Mouse (Mus musculus): ENCODE measurements around the gene Smarcd1. TPM values are rescaled to one million over a fixed set of nuclear protein-coding genes. Genes with fewer than 3 reads are reported as not detected.
A peak's percentile ranks its signal among the peaks of the same experiment; 100 is the strongest.
"Not testable (repeated sequence)": the region's sequence is repeated elsewhere in the genome, so short reads cannot be mapped to it uniquely, and the experiment has no call there.

Gene Smarcd1
- polyA plus RNA-seq, 1 experiment from 2014 or later: 21.9 TPM

DNA sequence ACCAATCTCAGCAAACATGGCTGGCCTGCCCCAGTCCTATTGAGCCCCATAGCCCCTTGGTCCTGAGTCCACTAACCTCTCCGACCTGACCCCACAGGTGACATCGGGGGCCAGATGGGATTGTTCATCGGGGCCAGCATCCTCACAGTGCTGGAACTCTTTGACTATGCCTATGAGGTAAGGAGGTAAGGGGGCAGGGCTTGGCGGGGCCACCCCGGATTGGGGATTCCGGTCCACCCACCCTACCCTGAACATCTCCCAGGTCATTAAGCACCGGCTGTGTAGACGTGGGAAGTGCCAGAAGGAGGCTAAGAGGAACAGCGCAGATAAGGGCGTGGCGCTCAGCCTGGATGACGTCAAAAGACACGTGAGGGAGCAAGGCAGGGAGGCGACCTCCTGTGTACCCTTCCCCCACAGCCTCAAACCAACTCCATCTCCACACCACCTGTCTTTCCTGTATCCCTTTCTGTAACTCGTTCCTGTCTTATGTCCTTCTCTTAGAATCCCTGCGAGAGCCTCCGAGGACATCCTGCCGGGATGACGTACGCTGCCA, 3.3 kb upstream of the Smarcd1 start:
- Histone ChIP-seq H3K9me3 (replicated peaks; ENCODE audit: control insufficient read depth, low read length) (no peaks in the 10 kb centered on the region), H3K27me3 (ENCODE audit: control insufficient read depth, insufficient read depth, low read length) (0 out of 2 replicates have a peak, but pooled peaks cover 4% of the 10 kb centered on the region), H3K36me3 (ENCODE audit: control insufficient read depth, insufficient read depth) (no peaks in the 10 kb centered on the region), H3K4me2 (ENCODE audit: low read depth, low read length) (no peak overlapping the region), H3K4me3 (ENCODE audit: low read length) (no peak overlapping the region), H3K4me1 (ENCODE audit: control insufficient read depth, insufficient read depth, low read length) (peaks cover 27% of the 10 kb centered on the region), H3K27ac (ENCODE audit: low read length) (no peak overlapping the region), H3K9ac (ENCODE audit: low read length) (no peak overlapping the region)
- 29% methylated on average over 20 of the region's 20 CpGs for WGBS
- no peak for ATAC-seq (replicated peaks; ENCODE audit: extremely low read depth, insufficient read depth, low FRiP score)

DNA sequence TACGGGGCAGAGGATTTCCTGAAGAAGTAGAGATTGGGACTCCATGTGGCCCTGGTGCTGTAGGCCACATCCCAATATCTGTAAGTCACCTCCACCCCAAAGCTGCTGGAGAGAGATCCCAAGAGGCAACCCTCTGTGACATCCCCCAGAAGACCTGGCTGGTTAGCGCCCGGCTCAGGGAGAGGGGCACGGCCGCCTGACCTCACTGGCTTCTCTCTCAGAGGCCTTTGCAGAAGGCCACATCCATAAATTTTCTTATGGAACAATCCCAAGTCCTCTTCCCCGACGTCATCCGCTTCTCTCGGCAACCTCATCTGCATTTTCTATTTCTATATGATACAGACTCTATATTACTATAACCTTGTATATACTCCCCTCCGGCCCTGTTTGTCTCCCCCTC, 2.2 kb upstream of the Smarcd1 start:
- Histone ChIP-seq H3K9ac (ENCODE audit: low read length) (no peak overlapping the region), H3K27me3 (ENCODE audit: control insufficient read depth, insufficient read depth, low read length) (0 out of 2 replicates have a peak, but pooled peaks cover 4% of the 10 kb centered on the region), H3K9me3 (replicated peaks; ENCODE audit: control insufficient read depth, low read length) (no peaks in the 10 kb centered on the region), H3K27ac (ENCODE audit: low read length) (no peak overlapping the region), H3K36me3 (ENCODE audit: control insufficient read depth, insufficient read depth) (no peaks in the 10 kb centered on the region), H3K4me3 (ENCODE audit: low read length) (no peak overlapping the region), H3K4me1 (ENCODE audit: control insufficient read depth, insufficient read depth, low read length) (peaks cover 35% of the 10 kb centered on the region), H3K4me2 (ENCODE audit: low read depth, low read length) (no peak overlapping the region)
- ATAC-seq (replicated peaks; ENCODE audit: extremely low read depth, insufficient read depth, low FRiP score): no peak
- WGBS: 84% methylated on average over 10 of the region's 10 CpGs

DNA sequence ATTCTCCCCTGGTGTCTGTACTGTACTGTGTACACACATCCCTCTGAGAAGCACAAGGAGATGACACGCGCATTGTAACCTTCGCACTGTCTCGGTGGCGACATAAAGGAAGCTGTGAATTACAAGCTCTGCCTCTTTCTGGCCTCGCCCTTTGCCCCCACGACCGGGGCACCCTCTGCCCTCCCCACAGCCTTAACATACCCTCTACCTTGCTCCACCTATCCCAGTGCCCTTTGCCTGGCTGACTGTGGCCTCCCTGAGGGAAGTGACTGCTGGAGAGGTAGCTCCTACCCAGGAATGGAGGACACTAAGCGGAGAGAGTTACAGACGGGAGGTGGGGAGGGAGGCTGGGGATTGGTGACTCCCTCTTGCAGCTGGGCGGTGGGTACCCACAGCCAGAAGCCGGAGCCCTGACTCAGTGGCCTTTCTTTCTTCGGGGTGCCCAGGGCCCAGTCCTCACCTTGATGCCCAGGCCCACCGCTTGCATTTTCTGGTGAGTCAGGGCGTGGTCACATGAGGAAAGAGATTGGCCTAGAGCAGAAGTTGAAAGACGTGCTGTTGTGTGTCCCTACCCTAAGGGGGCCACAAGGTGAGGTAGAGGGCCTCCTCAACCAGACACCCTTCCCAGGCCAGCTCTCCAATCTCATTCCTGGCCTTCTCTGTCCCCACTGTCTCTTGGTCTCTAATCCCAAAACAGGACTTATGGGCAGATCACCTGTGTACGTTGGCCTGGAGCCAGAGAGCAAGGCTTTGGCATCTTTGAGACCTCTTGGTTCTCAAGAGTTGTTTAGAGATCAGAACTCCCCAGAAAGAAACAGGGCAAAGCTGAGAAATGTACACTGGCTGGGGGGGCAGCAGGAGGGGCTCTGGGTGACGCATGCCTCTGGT, 1.5 kb upstream of the Smarcd1 start:
- H3K27ac ChIP-seq (ENCODE audit: low read length): no peak overlapping the region
- H3K9ac ChIP-seq (ENCODE audit: low read length): no peak overlapping the region
- no peak overlapping the region for H3K4me3 ChIP-seq (ENCODE audit: low read length)
- no peak overlapping the region for H3K4me2 ChIP-seq (ENCODE audit: low read depth, low read length)
- H3K4me1 ChIP-seq (ENCODE audit: control insufficient read depth, insufficient read depth, low read length): peaks cover 34% of the 10 kb centered on the region
- 0 out of 2 replicates have a peak, but pooled peaks cover 4% of the 10 kb centered on the region for H3K27me3 ChIP-seq (ENCODE audit: control insufficient read depth, insufficient read depth, low read length)
- H3K9me3 ChIP-seq (replicated peaks; ENCODE audit: control insufficient read depth, low read length): no peaks in the 10 kb centered on the region
- ATAC-seq (replicated peaks; ENCODE audit: extremely low read depth, insufficient read depth, low FRiP score): no peak
- WGBS: 83% methylated on average over 18 of the region's 18 CpGs
- H3K36me3 ChIP-seq (ENCODE audit: control insufficient read depth, insufficient read depth): peaks cover under 1% of the 10 kb centered on the region; the same call in 1 of the 2 replicates

DNA sequence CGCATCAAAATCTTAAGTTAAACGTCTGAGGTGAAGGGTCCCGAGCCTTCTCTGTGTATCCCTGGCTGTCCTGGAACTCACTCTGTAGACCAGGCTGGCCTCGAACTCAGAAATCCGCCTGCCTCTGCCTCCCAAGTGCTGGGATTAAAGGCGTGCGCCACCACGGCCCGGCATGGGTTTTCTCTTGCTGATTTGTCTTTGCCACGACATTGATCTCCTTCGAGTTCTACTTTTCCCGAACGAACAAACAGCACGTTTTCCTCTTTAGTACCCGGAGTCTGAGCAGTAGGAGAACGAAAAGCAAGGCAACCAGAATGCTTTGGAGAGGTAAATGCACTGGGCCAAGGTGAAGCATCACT, 310 bp upstream of the Smarcd1 start:
- H3K27me3 ChIP-seq (ENCODE audit: control insufficient read depth, insufficient read depth, low read length); ATAC-seq (replicated peaks; ENCODE audit: extremely low read depth, insufficient read depth, low FRiP score); H3K36me3 ChIP-seq (ENCODE audit: control insufficient read depth, insufficient read depth); H3K9me3 ChIP-seq (replicated peaks; ENCODE audit: control insufficient read depth, low read length): not testable (repeated sequence)
- WGBS: 36% methylated on average over 16 of the region's 16 CpGs
- peak overlapping the region; percentile 59 for H3K4me2 ChIP-seq (ENCODE audit: low read depth, low read length)
- H3K27ac ChIP-seq (ENCODE audit: low read length): peak overlapping the region; percentile 95
- H3K9ac ChIP-seq (ENCODE audit: low read length): peak overlapping the region; percentile 89
- H3K4me3 ChIP-seq (ENCODE audit: low read length): peak overlapping the region; percentile 71
- H3K4me1 ChIP-seq (ENCODE audit: control insufficient read depth, insufficient read depth, low read length): peaks cover 39% of the 10 kb centered on the region

DNA sequence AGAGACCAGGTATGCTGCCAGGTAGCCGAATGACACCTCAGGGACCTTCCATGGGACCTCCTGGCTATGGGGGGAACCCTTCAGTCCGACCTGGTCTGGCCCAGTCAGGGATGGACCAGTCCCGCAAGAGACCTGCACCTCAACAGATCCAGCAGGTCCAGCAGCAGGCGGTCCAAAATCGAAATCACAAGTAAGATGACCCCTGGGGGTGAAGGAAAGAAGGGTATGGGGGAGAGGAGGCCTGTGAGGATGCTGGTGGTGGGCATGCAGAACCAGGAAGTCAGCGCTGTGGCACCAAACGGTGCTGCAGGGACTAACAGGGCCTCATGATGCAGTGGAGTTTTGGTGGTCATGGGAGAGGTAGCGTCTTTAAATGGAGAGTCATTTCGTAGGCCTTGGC, 1.2 kb downstream of the Smarcd1 start:
- Histone ChIP-seq H3K4me2 (ENCODE audit: low read depth, low read length) (peak overlapping the region; percentile 82), H3K27ac (ENCODE audit: low read length) (peak overlapping the region; percentile 95), H3K36me3 (ENCODE audit: control insufficient read depth, insufficient read depth) (peaks cover 18% of the 10 kb centered on the region), H3K27me3 (ENCODE audit: control insufficient read depth, insufficient read depth, low read length) (0 out of 2 replicates have a peak, but pooled peaks cover 4% of the 10 kb centered on the region), H3K9me3 (replicated peaks; ENCODE audit: control insufficient read depth, low read length) (no peaks in the 10 kb centered on the region), H3K9ac (ENCODE audit: low read length) (peak overlapping the region; percentile 89), H3K4me1 (ENCODE audit: control insufficient read depth, insufficient read depth, low read length) (peaks cover 39% of the 10 kb centered on the region), H3K4me3 (ENCODE audit: low read length) (peak overlapping the region; percentile 71)
- no peak for ATAC-seq (replicated peaks; ENCODE audit: extremely low read depth, insufficient read depth, low FRiP score)
- WGBS: 63% methylated on average over 9 of the region's 9 CpGs

DNA sequence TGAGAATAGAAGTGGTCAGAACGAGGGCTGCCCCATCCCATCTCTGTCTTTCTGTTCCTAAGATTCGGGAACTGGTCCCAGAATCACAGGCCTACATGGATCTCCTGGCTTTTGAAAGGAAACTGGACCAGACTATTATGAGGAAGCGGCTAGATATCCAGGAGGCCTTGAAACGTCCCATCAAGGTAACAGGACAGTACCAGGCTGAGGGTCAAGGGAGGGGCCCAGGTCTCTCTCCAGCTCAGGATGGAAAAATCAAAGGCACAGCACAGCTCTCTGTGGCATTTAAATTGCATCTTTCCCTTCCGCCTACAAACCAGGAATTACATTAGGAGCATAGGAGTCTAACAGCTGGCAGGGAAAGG, 1.7 kb downstream of the Smarcd1 start:
- H3K36me3 ChIP-seq (ENCODE audit: control insufficient read depth, insufficient read depth): peaks cover 24% of the 10 kb centered on the region
- H3K4me1 ChIP-seq (ENCODE audit: control insufficient read depth, insufficient read depth, low read length): peaks cover 37% of the 10 kb centered on the region
- no peak for ATAC-seq (replicated peaks; ENCODE audit: extremely low read depth, insufficient read depth, low FRiP score)
- H3K9ac ChIP-seq (ENCODE audit: low read length): peak overlapping the region; percentile 70; the same call in 1 of the 2 replicates
- no peaks in the 10 kb centered on the region for H3K9me3 ChIP-seq (replicated peaks; ENCODE audit: control insufficient read depth, low read length)
- 0 out of 2 replicates have a peak, but pooled peaks cover 2% of the 10 kb centered on the region for H3K27me3 ChIP-seq (ENCODE audit: control insufficient read depth, insufficient read depth, low read length)
- H3K4me2 ChIP-seq (ENCODE audit: low read depth, low read length): peak overlapping the region; percentile 82
- peak overlapping the region; percentile 95 for H3K27ac ChIP-seq (ENCODE audit: low read length)
- WGBS: 65% methylated on average over 5 of the region's 5 CpGs
- peak overlapping the region; percentile 42 for H3K4me3 ChIP-seq (ENCODE audit: low read length)

DNA sequence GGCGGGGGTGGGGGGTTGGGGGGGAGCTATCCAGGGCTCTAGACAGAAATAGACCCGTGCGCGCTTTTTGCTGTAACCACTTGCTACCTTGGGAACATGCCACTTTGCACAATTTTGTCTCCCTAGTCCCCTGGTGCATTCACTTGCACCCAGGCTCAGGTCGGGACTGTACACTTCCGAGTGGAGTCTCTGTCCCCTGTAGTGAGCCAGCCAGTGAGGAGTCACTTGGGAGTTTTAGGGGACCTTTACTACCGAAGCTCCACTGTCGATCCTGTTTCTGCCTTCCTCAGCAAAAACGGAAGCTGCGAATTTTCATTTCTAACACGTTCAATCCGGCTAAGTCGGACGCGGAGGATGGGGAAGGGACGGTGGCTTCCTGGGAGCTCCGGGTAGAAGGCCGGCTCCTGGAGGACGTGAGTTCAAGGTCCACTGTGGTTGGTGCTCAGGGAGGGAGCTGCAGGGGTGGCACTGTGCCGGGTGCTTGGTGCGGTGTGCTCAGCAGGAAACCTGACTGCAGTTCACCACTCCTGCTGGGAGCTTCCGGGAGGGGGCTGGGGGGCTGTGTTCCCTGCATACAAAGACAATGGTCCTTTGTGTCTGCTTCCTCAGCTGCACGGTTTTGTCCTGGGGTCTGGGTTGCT, 2.2 kb downstream of the Smarcd1 start:
- peak overlapping the region; percentile 95 for H3K27ac ChIP-seq (ENCODE audit: low read length)
- no peaks in the 10 kb centered on the region for H3K9me3 ChIP-seq (replicated peaks; ENCODE audit: control insufficient read depth, low read length)
- H3K4me2 ChIP-seq (ENCODE audit: low read depth, low read length): peak overlapping the region; percentile 82
- ATAC-seq (replicated peaks; ENCODE audit: extremely low read depth, insufficient read depth, low FRiP score): no peak
- H3K4me3 ChIP-seq (ENCODE audit: low read length): peak overlapping the region; percentile 42
- no peaks in the 10 kb centered on the region for H3K27me3 ChIP-seq (ENCODE audit: control insufficient read depth, insufficient read depth, low read length)
- 38% methylated on average over 23 of the region's 23 CpGs for WGBS
- H3K9ac ChIP-seq (ENCODE audit: low read length): peak overlapping the region; percentile 70
- H3K4me1 ChIP-seq (ENCODE audit: control insufficient read depth, insufficient read depth, low read length): peaks cover 37% of the 10 kb centered on the region
- H3K36me3 ChIP-seq (ENCODE audit: control insufficient read depth, insufficient read depth): peaks cover 29% of the 10 kb centered on the region

DNA sequence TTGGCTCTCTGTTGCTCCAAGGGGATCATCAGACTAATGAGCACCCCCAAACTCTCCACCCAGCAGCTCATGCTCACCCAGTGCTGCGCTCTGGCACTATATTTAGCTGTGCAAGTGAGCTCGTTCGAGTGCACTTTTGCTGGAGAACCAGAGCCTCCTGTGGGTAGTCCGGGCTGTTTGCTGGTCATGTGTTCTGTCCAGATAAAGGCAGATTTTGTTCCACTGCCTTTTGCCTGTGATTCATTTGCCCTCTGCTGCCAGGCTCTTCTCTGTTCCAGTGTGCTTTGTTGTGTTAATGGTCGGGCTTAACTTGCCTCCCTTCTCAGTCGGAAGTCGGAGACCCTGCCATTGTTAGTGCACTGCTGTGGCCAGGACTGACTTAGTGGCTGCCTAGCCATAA, 3.0 kb downstream of the Smarcd1 start:
- Histone ChIP-seq H3K27ac (ENCODE audit: low read length) (peak overlapping the region; percentile 95), H3K9ac (ENCODE audit: low read length) (peak overlapping the region; percentile 70), H3K36me3 (ENCODE audit: control insufficient read depth, insufficient read depth) (peaks cover 36% of the 10 kb centered on the region), H3K4me2 (ENCODE audit: low read depth, low read length) (peak overlapping the region; percentile 82), H3K9me3 (replicated peaks; ENCODE audit: control insufficient read depth, low read length) (no peaks in the 10 kb centered on the region), H3K27me3 (ENCODE audit: control insufficient read depth, insufficient read depth, low read length) (no peaks in the 10 kb centered on the region), H3K4me3 (ENCODE audit: low read length) (peak overlapping the region; percentile 42), H3K4me1 (ENCODE audit: control insufficient read depth, insufficient read depth, low read length) (peaks cover 37% of the 10 kb centered on the region)
- ATAC-seq (replicated peaks; ENCODE audit: extremely low read depth, insufficient read depth, low FRiP score): peak; percentile 54
- WGBS: 37% methylated on average over 7 of the region's 7 CpGs
